Mouse (Mus musculus) kidney, adult 2 months (tissue): Measurements from ENCODE around the gene Pi4ka. TPM values are rescaled to one million over a fixed set of nuclear protein-coding genes. Genes with fewer than 3 reads are reported as not detected.

ENCODE experiments used
- DNase-seq: peaks from one replicate; pipeline ENCODE4 v3.0.0; 2021
- H3K27ac ChIP-seq: fragments of 200-500 bp; 2 replicates; pipeline ENCODE4 v1.5.1; 2012; ENCODE audit warnings: low read depth, low read length, control low read depth, inconsistent platforms; ENCODE audit not compliant: insufficient read depth
- H3K27me3 ChIP-seq: fragments of 200-500 bp; replicated peaks from 2 replicates; pipeline ENCODE4 v1.6.1; 2012; ENCODE audit warnings: mild to moderate bottlenecking, moderate library complexity, low read length, inconsistent platforms; ENCODE audit not compliant: control insufficient read depth, insufficient read depth
- H3K36me3 ChIP-seq: fragments of 200-500 bp; 2 replicates; pipeline ENCODE4 v1.6.1; 2012; ENCODE audit warnings: mild to moderate bottlenecking, moderate library complexity, low read length, inconsistent platforms; ENCODE audit not compliant: control insufficient read depth, insufficient read depth
- H3K4me1 ChIP-seq: fragments of 200-500 bp; 2 replicates; pipeline ENCODE4 v1.6.1; 2011; ENCODE audit warnings: low read length; ENCODE audit not compliant: control insufficient read depth, insufficient read depth
- H3K4me3 ChIP-seq: fragments of 200-500 bp; 2 replicates; pipeline ENCODE4 v1.5.1; 2011; ENCODE audit warnings: mild to moderate bottlenecking, low read depth, low read length, control low read depth; ENCODE audit not compliant: insufficient read depth
- CTCF ChIP-seq: fragments of 200-500 bp; conservative IDR thresholded peaks from 2 replicates; pipeline ENCODE4 v1.5.1; 2011; ENCODE audit warnings: low read depth, mild to moderate bottlenecking, control low read depth, low read length, moderate library complexity, mixed read lengths; ENCODE audit not compliant: insufficient read depth, insufficient read length
- POLR2A ChIP-seq: fragments of 200-500 bp; IDR thresholded peaks from one replicate; pipeline ENCODE4 v1.6.1; 2011; ENCODE audit warnings: low read depth, low read length, control low read depth
- WGBS: fragments of 180-500 bp; shearing (Covaris S2); methylation state at CpG from one replicate; pipeline ENCODE4 v1.1.7; 2018; 5-methylcytosine and 5-hydroxymethylcytosine counted together
- polyA plus RNA-seq: library from polyadenylated mRNA; depleted of rRNA; stranded (reverse); fragments of >200 nt; gene quantifications from 2 replicates; pipeline ENCODE4 v1.2.3, GENCODE M21; 2012

Gene Pi4ka
- polyA plus RNA-seq, 1 experiment: 124 TPM

GRCm38 (mm10) chr16:17321481-17321880, 84.6 kb downstream of the Pi4ka start:
- DNase-seq: no peak
- TF ChIP-seq POLR2A: no peak
- no peak for TF ChIP-seq CTCF
- Histone ChIP-seq H3K4me1 (no peaks in the 10 kb centered on the region), H3K36me3 (peaks cover 15% of the 10 kb centered on the region), H3K4me3 (no peak overlapping the region), H3K27me3 (no peaks in the 10 kb centered on the region), H3K27ac (no peak overlapping the region)
- WGBS: 67% methylated on average over 5 of the region's 5 CpGs

- H3K4me1 ChIP-seq: no peaks in the 10 kb centered on the region
- H3K27ac ChIP-seq: no peak overlapping the region
- DNase-seq: no peak
- no peak overlapping the region for H3K4me3 ChIP-seq
- 95% methylated on average over 7 of the region's 7 CpGs for WGBS
- TF ChIP-seq POLR2A (no peak), CTCF (no peak)
- H3K36me3 ChIP-seq: peaks cover 11% of the 10 kb centered on the region
- H3K27me3 ChIP-seq: no peaks in the 10 kb centered on the region
Measured at GRCm38 (mm10) chr16:17316554-17316953, 89.6 kb downstream of the Pi4ka start.

GRCm38 (mm10) chr16:17312531-17312930, 93.6 kb downstream of the Pi4ka start:
- no peak overlapping the region for H3K4me3 ChIP-seq
- H3K36me3 ChIP-seq: peaks cover 12% of the 10 kb centered on the region
- WGBS: 94% methylated on average over 5 of the region's 5 CpGs
- no peaks in the 10 kb centered on the region for H3K27me3 ChIP-seq
- H3K27ac ChIP-seq: no peak overlapping the region
- no peak for DNase-seq
- TF ChIP-seq CTCF: no peak
- no peak for TF ChIP-seq POLR2A
- H3K4me1 ChIP-seq: no peaks in the 10 kb centered on the region

- Histone ChIP-seq H3K27me3 (no peaks in the 10 kb centered on the region), H3K4me3 (no peak overlapping the region), H3K36me3 (peaks cover 7% of the 10 kb centered on the region), H3K27ac (no peak overlapping the region), H3K4me1 (no peaks in the 10 kb centered on the region)
- DNase-seq: no peak
- WGBS: 89% methylated on average over 10 of the region's 10 CpGs
- TF ChIP-seq POLR2A (no peak), CTCF (no peak)
Measured at GRCm38 (mm10) chr16:17309036-17309435, 97.1 kb downstream of the Pi4ka start.

GRCm38 (mm10) chr16:17307461-17307860, 98.7 kb downstream of the Pi4ka start:
- H3K27ac ChIP-seq: no peak overlapping the region
- H3K36me3 ChIP-seq: peaks cover 5% of the 10 kb centered on the region
- no peaks in the 10 kb centered on the region for H3K4me1 ChIP-seq
- TF ChIP-seq POLR2A: no peak
- TF ChIP-seq CTCF: no peak
- no peaks in the 10 kb centered on the region for H3K27me3 ChIP-seq
- H3K4me3 ChIP-seq: no peak overlapping the region
- 91% methylated on average over 5 of the region's 5 CpGs for WGBS
- DNase-seq: no peak

GRCm38 (mm10) chr16:17303521-17304245, 102.4 kb downstream of the Pi4ka start:
- Histone ChIP-seq H3K27ac (no peak overlapping the region), H3K4me1 (no peaks in the 10 kb centered on the region), H3K36me3 (peaks cover 1% of the 10 kb centered on the region), H3K4me3 (no peak overlapping the region), H3K27me3 (no peaks in the 10 kb centered on the region)
- TF ChIP-seq CTCF (no peak), POLR2A (no peak)
- 88% methylated on average over 5 of the region's 5 CpGs for WGBS
- no peak for DNase-seq

- Histone ChIP-seq H3K27ac (no peak overlapping the region), H3K4me3 (no peak overlapping the region), H3K36me3 (no peaks in the 10 kb centered on the region; the same call in none of the 2 replicates), H3K27me3 (no peaks in the 10 kb centered on the region), H3K4me1 (no peaks in the 10 kb centered on the region)
- DNase-seq: no peak
- TF ChIP-seq POLR2A: no peak
- TF ChIP-seq CTCF: no peak
- WGBS: 77% methylated on average over 3 of the region's 3 CpGs
Measured at GRCm38 (mm10) chr16:17300818-17301217, 105.3 kb downstream of the Pi4ka start.
